Mouse (Mus musculus) adrenal gland, postnatal 14 days (tissue): ENCODE results near the gene Prph2. TPM values are rescaled to one million over a fixed set of nuclear protein-coding genes. Genes with fewer than 3 reads are reported as not detected.

ENCODE experiments used
- DNase-seq: peaks from one replicate; pipeline ENCODE4 v3.0.0; 2021; ENCODE audit warnings: mixed read lengths
- total RNA-seq: library from RNA; stranded (reverse); gene quantifications from 2 replicates; pipeline ENCODE4 v1.2.3, GENCODE M21; 2021

Gene Prph2
- total RNA-seq, 1 experiment from 2014 or later: not detected

DNA sequence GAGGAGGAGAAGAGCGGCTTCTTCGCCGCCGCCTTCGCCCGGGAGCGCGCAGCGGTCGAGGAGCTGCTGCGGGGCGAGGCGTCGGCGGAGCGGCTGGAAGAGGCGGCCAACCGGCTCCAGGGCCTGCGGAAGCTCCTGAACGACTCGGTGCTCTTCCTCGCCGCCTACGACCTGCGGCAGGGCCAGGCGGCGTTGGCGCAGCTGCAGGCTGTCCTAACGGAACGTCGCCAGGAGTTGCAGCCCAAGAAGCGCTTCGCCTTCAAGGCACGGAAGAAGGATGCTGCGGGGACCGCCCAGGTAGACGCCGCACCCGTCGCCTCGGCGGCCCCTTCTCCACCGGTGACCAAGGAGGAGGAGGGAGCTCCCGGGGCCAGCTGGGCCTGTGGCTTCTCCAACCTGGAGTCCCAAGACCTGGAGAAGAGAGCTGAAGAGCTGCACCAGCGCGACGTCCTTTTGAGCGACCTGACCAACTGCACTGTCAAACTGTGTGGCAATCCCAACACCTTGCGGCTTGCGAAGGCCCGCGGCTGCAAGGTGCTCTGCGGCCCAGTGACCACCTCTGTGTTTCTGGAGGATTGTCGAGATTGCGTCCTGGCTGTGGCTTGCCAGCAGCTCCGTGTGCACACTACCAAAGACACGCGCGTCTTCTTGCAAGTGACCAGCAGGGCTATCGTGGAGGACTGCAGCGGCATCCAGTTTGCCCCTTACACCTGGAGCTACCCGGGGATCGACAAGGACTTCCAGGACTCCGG lies 19.2 kb upstream of the Prph2 start:
- DNase-seq: peak; percentile 53

- no peak for DNase-seq
Observed at GRCm38 (mm10) chr17:46895426-46895825, 14.8 kb upstream of the Prph2 start.

DNA sequence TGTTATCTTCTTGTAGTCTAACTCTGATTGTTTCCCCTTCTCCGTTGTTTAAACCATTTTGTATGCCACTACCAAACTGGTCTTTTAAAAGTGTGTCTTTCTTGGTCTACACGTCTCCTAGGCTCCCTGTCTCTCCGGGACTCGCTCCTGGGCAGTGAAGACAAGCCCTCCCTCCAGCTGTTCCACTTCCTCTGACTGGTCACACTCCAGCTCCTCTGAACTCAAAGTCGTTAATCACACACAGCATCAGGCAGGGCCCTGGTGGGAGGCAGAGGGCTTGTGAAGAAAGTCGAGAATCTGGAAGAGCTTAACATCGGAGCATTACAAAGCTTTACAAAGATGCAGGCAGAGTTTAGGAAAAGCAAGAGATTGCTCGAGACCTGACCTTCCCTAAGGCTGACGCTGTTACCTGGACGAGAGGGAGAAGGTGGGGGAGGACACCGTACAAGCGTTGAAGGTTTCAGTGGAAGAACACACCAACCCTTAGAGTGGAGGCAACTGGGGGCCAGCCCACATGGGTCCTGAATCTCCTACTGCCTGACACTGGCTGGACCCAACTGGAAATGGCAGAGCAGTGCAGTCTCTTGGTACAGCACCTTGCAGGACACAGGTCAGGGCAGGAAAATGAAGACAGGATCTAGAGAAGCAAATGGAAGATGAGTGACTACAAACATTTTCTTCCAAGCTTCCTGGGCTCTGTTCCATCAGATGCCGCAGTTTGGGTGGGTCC lies 12.9 kb upstream of the Prph2 start:
- no peak for DNase-seq

- no peak for DNase-seq
Observed at GRCm38 (mm10) chr17:46900941-46901340, 9.3 kb upstream of the Prph2 start.

DNA sequence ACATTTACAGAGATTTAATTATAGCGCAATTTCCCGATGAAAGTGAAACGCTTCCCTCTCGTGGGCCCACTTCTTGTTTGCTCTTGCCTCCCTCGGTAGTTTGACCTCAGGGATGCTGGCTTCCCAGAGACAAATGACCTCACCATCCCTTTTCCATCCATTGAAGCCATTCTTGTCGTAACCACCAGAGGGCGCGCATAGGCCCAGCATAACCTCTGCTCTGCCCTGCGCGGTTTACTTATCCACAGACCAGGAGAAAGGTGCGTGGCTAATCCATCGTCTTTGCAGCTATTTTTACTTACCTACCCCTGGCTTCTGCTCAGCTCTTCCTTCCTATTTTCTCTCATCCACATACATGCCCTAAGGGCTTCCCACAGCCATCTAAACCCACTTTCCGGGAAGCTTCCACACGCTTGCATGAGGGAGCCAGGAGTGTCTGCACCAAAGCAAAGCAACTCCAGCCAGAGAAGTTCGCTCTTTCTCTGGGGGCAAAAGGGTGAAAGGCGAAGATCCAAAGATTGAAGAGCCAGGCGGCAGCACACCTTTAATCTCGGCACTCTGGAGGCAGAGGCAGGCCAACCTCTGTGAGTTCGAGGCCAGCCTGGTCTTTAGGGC lies 6.3 kb upstream of the Prph2 start:
- DNase-seq: peak; percentile 89

DNA sequence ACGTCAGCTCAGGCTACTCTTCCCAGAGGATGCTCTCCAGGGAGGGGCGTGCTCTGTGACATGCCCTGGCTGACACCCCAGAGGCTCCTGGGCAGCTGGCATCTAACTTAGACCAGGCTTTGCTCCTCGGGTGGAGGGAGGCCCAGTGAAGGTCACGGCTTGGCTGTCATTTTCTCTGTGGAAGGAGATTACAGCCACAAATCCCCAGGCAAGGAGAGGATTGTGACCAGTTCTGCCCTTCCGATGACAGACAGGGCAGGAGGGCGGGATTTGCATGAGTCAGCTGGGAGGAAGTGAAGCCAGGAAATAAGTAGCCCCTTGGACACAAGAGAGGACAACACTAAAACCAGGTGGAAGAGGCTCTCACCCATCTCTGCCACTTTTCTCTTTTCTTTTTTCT lies 2.1 kb downstream of the Prph2 start:
- DNase-seq: peak; percentile 74

GRCm38 (mm10) chr17:46915129-46915528 lies 4.9 kb downstream of the Prph2 start:
- DNase-seq: no peak

DNA sequence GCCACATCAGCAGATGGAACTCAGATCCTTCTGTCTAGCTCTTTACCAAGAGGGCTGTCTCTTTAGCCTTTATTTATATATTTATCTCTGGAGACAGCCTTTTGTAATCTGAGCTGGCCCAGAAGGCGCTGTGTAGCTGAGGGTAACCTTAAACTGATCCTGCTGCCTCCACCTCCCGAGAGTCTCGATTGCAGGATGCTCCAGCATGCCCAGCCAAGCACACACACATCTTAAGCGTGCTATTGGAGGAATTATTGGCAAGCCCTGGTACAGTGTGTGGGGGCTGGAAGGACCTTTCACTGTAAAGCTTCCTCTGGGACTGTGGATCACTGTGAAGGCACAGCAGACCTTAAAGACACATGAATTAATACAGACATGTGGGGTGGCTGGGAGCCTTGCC lies 8.7 kb downstream of the Prph2 start:
- no peak for DNase-seq

DNA sequence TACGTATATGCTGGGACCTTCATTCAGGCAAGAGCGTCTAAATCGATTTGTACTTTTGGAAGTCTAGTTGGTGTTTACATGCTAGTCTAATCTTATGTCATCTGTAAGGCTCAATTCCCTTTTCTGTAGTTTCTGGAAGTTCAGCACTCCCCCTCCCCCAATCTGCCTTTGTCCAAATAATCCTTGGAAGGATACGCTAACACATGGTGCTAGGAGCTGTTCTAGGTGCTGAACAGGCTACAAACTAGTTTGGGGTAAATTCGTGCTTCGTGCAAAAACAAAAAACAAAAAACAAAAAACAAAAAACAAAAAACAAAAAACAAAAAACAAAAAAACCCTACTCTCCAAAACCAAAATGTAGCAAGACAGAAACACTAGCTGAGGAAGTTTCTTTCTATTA lies 10.6 kb downstream of the Prph2 start:
- no peak for DNase-seq

- DNase-seq: no peak
Observed at GRCm38 (mm10) chr17:46926192-46926591, 15.9 kb downstream of the Prph2 start.

DNA sequence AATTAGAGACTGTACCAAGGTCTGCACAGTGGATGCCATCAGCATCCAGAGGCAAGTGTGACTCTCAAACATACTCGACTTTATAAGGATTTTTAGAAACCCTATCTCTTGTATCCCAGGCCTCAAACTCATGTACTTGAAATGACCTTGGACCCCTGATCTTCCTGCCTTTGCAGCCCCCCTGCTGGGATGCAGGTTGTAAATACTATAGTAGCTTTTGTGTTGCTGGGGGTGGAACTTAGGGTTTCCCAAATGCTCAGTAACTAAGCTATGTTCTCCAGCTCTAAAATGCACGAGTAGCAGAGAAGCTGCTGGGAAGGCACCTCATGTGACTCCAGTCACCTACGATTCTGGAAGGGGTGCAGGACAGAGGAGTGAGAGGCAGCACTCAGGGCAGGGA lies 16.7 kb downstream of the Prph2 start:
- no peak for DNase-seq

GRCm38 (mm10) chr17:46927781-46928180 lies 17.5 kb downstream of the Prph2 start:
- DNase-seq: no peak

DNA sequence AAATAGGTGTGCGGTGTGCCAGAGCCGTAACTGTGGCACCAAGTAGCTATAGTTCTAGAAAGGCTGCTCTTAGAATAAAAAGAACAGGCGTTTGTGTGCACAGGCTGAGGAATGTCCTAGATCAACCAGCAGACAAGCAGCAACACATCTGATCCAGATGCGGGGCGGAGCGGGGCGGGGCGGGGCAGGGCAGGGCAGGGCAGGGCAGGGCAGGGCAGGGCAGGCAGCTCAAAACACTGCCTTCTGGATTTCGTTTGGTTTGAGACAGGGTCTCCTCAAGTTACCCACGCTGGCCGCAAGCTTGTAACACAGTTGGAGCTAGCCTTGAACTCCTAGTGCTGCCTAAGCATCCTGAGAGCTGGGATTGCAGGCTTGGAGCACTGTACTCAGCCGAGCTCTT lies 19.0 kb downstream of the Prph2 start:
- no peak for DNase-seq

DNA sequence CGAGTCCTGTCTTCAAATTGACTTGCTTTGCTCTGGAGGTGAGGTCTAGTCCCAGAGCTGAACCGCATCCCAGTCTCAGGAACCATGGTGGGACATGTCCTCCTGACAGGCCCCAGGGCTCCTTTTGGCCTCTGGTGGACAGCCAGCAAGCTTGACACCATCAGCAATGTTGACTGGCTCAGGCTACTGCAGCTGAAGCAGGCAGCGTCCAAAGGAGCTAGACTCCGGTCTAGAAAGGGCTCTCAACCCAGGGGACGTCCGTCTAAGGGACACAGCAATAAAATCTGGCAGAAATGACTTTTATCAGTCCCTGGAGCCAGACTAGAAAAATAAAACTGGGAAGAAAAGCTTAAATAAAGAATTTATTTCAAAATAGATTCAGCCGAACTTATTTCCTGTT lies 19.6 kb downstream of the Prph2 start:
- no peak for DNase-seq

DNA sequence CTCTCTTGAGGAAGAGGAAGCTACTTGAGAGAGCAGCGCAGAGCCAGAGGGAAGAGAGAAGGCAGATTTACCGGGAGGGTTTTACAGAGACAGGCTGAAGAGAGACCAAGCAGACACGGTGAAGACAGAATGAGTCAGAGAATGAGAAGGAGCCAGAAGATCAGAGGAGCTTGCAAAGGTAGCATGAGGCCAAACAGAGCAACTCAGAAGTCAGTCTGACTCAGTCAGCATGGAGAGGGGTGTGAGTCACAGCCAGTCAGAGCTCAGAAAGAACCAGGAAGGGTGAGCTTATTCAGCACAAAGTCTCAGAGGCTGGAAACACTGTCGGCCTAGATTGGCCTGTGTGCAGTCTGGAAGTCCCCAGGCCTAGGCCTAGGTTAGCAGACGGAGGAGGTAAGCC lies 22.7 kb downstream of the Prph2 start:
- peak; percentile 57 for DNase-seq

GRCm38 (mm10) chr17:46933557-46934348 lies 23.5 kb downstream of the Prph2 start:
- DNase-seq: peak; percentile 78

GRCm38 (mm10) chr17:46940461-46940860 lies 30.2 kb downstream of the Prph2 start:
- DNase-seq: no peak

DNA sequence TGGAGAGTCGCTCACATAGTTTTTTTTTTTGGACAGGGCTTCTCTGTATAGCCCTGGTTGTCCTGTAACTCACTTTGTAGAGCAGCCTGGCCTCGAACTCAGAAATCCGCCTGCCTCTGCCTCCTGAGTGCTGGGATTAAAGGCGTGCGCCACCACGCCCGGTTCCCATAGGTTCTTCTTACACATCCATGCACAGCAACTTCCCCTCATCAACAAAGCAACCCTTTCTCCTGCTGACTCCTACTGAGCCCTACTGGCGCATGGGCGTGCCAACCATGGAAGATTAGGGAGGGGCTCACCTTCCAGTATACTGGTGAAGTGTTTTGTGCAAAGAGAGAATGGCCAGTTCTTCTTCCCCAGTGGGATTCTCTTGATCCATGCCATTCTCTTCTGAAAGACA lies 32.2 kb downstream of the Prph2 start:
- no peak for DNase-seq

- DNase-seq: peak; percentile 54
Observed at GRCm38 (mm10) chr17:46946276-46946675, 36.0 kb downstream of the Prph2 start.

- DNase-seq: peak; percentile 19
Observed at GRCm38 (mm10) chr17:46958045-46958444, 47.8 kb downstream of the Prph2 start.

GRCm38 (mm10) chr17:46960216-46960615 lies 50.0 kb downstream of the Prph2 start:
- peak; percentile 66 for DNase-seq

- DNase-seq: no peak
Observed at GRCm38 (mm10) chr17:46962153-46962552, 51.9 kb downstream of the Prph2 start.

DNA sequence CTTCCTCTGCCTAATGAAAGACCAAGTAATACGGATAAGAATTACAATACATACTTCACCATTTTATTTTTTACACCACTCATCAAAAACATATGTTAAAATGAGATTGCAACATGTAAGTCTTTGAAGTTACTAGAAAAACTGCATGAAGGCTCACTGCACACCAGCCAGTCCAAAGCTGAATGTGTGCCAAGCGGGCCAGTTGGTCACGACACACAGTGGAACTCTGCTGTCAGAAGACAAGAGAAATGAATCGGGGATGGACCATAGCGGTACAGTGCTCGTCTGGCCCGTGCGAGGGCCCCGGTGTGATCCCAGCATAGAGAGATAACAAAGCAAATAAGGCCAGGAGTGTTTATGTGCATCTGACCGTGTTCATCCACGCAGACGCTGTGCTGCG lies 52.9 kb downstream of the Prph2 start:
- DNase-seq: peak; percentile 17
